Mouse (Mus musculus) embryonic facial prominence, embryonic 12.5 days (tissue): ENCODE results near the gene Cldn14. TPM values are rescaled to one million over a fixed set of nuclear protein-coding genes. Genes with fewer than 3 reads are reported as not detected.
"Not testable (repeated sequence)": the region's sequence is repeated elsewhere in the genome, so short reads cannot be mapped to it uniquely, and the experiment has no call there.

Source experiments
- ATAC-seq: fragments of 200-750 bp; cut with Nextera tagmentation; 2 replicates; pipeline ENCODE4 v1.8.0; 2017; ENCODE audit not compliant: insufficient number of reproducible peaks, insufficient read depth, low FRiP score, low TSS enrichment
- H3K27ac ChIP-seq: fragments of 300-500 bp; sonication (generic); 2 replicates; pipeline ENCODE4 v1.5.1; 2016; ENCODE audit warnings: mild to moderate bottlenecking
- H3K27me3 ChIP-seq: fragments of 300-500 bp; sonication (generic); 2 replicates; pipeline ENCODE4 v1.6.1; 2016; ENCODE audit warnings: mild to moderate bottlenecking, moderate library complexity
- H3K36me3 ChIP-seq: fragments of 300-500 bp; sonication (generic); 2 replicates; pipeline ENCODE4 v1.6.1; 2016; ENCODE audit warnings: mild to moderate bottlenecking
- H3K4me1 ChIP-seq: fragments of 300-500 bp; sonication (generic); 2 replicates; pipeline ENCODE4 v1.6.1; 2016
- H3K4me2 ChIP-seq: fragments of 300-500 bp; sonication (generic); replicated peaks from 2 replicates; pipeline ENCODE4 v1.6.1; 2016; ENCODE audit warnings: mild to moderate bottlenecking, moderate library complexity
- H3K4me3 ChIP-seq: fragments of 300-500 bp; sonication (generic); 2 replicates; pipeline ENCODE4 v1.5.1; 2016; ENCODE audit warnings: mild to moderate bottlenecking
- H3K9ac ChIP-seq: fragments of 300-500 bp; sonication (generic); 2 replicates; pipeline ENCODE4 v1.6.1; 2016; ENCODE audit warnings: mild to moderate bottlenecking, moderate library complexity
- H3K9me3 ChIP-seq: fragments of 300-500 bp; sonication (generic); 2 replicates; pipeline ENCODE4 v1.6.1; 2016; ENCODE audit warnings: mild to moderate bottlenecking, moderate library complexity
- WGBS: fragments of 180-500 bp; shearing (Covaris S2); methylation state at CpG from one replicate; pipeline ENCODE4 v1.1.7; 2016; 5-methylcytosine and 5-hydroxymethylcytosine counted together
- polyA plus RNA-seq: library from polyadenylated mRNA; unstranded; fragments of >200 nt; fragmentation: Nextera tagmentation; extraction: Ambion mirVana; gene quantifications from 2 replicates; pipeline ENCODE4 v1.2.1, GENCODE M21; 2016

Gene Cldn14
- polyA plus RNA-seq, 1 experiment from 2014 or later, result 0.15 TPM

- Histone ChIP-seq H3K36me3 (no peaks in the 10 kb centered on the region), H3K4me3 (no peak overlapping the region), H3K27me3 (peaks cover 3% of the 10 kb centered on the region; the same call in 1 of the 2 replicates), H3K4me2 (no peak overlapping the region), H3K27ac (no peak overlapping the region), H3K4me1 (peaks cover 4% of the 10 kb centered on the region; the same call in 1 of the 2 replicates), H3K9ac (no peak overlapping the region), H3K9me3 (no peaks in the 10 kb centered on the region)
- ATAC-seq, result no peak
- 91% methylated on average over 5 of the region's 5 CpGs for WGBS
These were observed 23.6 kb upstream of the Cldn14 start for GRCm38 (mm10) chr16:94032270-94032669.

DNA sequence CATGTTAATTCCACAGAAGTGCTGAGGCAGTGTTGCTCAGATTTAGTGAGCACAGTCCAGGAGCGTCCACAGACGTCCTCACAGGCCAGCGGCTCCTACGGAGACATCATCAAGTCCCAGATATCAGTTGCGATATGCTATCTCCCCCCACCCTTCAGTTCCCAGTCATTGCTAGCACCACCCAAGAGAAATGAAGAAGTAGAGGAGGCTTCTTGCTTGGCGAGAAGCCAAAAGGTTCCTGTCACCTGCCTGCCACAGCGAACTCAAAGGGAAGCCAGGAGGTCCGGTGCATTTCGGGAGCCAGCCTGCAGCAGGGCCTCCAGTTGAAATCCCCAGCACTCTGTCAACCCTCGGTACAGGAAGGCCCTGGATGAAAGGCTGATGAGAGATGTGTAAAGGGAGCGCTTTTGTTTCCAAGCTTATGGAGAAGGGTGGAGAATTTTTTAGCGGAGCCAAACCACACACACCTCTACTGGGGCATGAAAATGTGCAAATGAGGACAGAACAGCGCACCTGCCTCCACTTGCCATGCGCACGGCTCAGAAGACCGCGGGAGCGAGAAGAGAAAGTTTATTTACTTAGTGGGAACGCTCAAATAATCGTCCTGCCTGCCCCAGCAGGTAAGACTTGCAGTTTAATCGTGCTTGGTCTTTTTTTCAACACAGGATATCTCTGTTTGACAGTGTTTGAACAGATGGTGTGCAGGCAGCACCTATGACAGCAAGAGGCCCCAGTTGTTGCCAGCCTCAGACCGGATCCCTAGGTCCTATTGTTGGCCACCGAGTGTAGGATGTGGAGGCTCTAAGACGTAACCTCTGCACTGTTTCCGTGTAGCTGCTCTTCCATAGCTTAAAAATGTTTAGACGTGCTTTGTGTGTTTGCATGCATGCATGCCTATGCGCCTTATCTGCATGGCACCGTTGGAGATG, 15.0 kb upstream of the Cldn14 start:
- Histone ChIP-seq H3K9me3 (no peaks in the 10 kb centered on the region; the same call in none of the 2 replicates), H3K9ac (no peak overlapping the region), H3K4me2 (no peak overlapping the region), H3K27ac (no peak overlapping the region), H3K4me1 (0 out of 2 replicates have a peak, but pooled peaks cover 7% of the 10 kb centered on the region), H3K36me3 (no peaks in the 10 kb centered on the region), H3K4me3 (no peak overlapping the region), H3K27me3 (0 out of 2 replicates have a peak, but pooled peaks cover 3% of the 10 kb centered on the region)
- WGBS, result 73% methylated on average over 28 of the region's 28 CpGs
- ATAC-seq, result peak; percentile 49; the same call in 1 of the 2 replicates

DNA sequence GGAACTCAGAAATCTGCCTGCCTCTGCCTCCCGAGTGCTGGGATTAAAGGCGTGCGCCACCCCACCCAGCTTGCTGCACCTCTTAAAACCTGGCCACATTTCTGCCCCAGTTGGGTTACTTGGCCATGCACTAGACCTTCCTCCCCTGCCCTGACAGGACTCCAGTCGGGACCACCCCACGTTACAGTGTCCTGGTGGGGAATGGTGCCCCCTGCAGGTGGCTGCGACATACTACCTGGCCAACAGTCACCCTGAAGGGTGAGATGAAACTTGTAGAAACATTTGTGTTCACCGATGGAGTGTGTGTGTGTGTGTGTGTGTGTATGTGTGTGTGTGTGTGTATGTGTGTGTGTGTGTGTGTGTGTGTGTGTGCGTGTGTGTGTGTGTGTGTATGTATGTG, 11.1 kb upstream of the Cldn14 start:
- H3K9me3 ChIP-seq, H3K9ac ChIP-seq, H3K36me3 ChIP-seq, H3K4me1 ChIP-seq, ATAC-seq, H3K4me3 ChIP-seq, H3K4me2 ChIP-seq, H3K27me3 ChIP-seq, H3K27ac ChIP-seq: not testable (repeated sequence)
- WGBS, result 69% methylated on average over 8 of the region's 8 CpGs

DNA sequence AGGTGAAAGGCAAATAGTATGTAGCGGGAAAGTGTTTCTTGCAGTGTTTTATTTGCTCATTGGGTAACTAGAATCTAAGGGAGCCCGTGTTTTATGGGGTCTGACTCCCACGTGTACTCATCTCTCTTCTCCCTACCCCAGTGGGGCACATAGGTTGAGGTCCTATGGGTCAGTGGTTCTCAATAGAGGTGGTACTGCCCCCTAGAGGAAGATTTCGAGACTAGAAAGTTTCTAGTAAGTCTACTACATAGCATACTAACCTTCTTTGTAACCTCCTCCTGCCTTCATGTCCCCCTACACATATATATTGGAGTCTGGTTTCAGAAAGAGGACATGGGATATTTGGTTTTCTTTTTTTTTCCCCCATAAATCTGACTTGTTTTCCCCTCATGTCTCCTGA, 9.3 kb upstream of the Cldn14 start:
- Histone ChIP-seq H3K9me3 (no peaks in the 10 kb centered on the region), H3K27ac (no peak overlapping the region), H3K4me3 (no peak overlapping the region), H3K36me3 (no peaks in the 10 kb centered on the region), H3K4me2 (no peak overlapping the region), H3K4me1 (no peaks in the 10 kb centered on the region), H3K27me3 (no peaks in the 10 kb centered on the region), H3K9ac (no peak overlapping the region)
- 78% methylated on average over 4 of the region's 4 CpGs for WGBS
- ATAC-seq, result no peak

GRCm38 (mm10) chr16:94014489-94015096, 6.0 kb upstream of the Cldn14 start:
- Histone ChIP-seq H3K27me3 (no peaks in the 10 kb centered on the region), H3K9me3 (no peaks in the 10 kb centered on the region), H3K9ac (no peak overlapping the region), H3K36me3 (no peaks in the 10 kb centered on the region), H3K27ac (no peak overlapping the region), H3K4me2 (no peak overlapping the region), H3K4me3 (no peak overlapping the region), H3K4me1 (peaks cover 12% of the 10 kb centered on the region)
- 79% methylated on average over 5 of the region's 5 CpGs for WGBS
- ATAC-seq, result no peak

DNA sequence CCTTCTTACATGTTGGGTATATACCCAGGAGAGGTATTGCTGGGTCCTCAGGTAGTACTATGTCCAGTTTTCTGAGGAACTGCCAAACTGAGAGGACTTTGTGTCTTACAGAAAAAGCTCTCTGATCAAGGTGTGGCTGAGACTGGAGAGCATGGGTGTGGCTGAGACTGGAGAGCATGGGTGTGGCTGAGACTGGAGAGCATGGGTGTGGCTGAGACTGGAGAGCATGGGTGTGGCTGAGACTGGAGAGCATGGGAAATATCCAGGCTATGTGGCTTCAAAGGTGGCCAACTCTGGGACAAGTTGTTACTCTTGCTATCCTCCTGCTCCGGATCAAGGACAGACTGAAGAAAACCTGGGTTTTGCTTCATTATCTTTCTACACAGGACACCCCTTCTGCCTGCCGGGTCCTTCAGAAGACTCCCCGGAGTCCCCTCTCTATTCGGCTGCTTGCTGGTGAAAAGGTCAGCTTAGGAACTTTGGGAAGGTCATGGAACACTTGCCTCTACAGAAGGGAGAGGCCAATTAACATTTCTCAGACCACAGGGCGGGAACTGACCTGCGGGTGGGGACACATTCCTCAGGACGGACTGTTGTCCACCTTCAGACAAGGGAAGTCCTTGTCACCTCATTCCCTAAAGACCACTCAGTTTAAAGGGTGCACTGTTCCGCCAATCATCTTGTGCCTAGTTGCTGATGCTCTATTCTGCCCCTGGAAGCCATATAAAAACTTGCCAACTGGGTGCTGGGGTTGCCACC, 4.9 kb upstream of the Cldn14 start:
- ATAC-seq, H3K4me2 ChIP-seq, H3K9ac ChIP-seq, H3K27me3 ChIP-seq, H3K36me3 ChIP-seq, H3K4me3 ChIP-seq, H3K9me3 ChIP-seq, H3K27ac ChIP-seq: not testable (repeated sequence)
- H3K4me1 ChIP-seq, result peaks cover 12% of the 10 kb centered on the region
- WGBS, result 68% methylated on average over 8 of the region's 8 CpGs

- H3K4me1 ChIP-seq, result peaks cover 12% of the 10 kb centered on the region
- no peak overlapping the region for H3K4me3 ChIP-seq
- H3K36me3 ChIP-seq, result no peaks in the 10 kb centered on the region
- no peak overlapping the region for H3K9ac ChIP-seq
- ATAC-seq, result no peak
- no peaks in the 10 kb centered on the region for H3K27me3 ChIP-seq
- no peaks in the 10 kb centered on the region for H3K9me3 ChIP-seq
- H3K4me2 ChIP-seq, result no peak overlapping the region
- 19% methylated on average over 5 of the region's 5 CpGs for WGBS
- H3K27ac ChIP-seq, result no peak overlapping the region
These were observed 2.6 kb upstream of the Cldn14 start for GRCm38 (mm10) chr16:94011224-94011623.

- Histone ChIP-seq H3K9me3 (no peaks in the 10 kb centered on the region), H3K27ac (no peak overlapping the region), H3K4me3 (no peak overlapping the region), H3K4me1 (peaks cover 12% of the 10 kb centered on the region), H3K36me3 (no peaks in the 10 kb centered on the region), H3K4me2 (no peak overlapping the region), H3K27me3 (no peaks in the 10 kb centered on the region), H3K9ac (no peak overlapping the region)
- ATAC-seq, result no peak
- WGBS, result 76% methylated on average over 3 of the region's 3 CpGs
These were observed 2.0 kb upstream of the Cldn14 start for GRCm38 (mm10) chr16:94010633-94011032.

GRCm38 (mm10) chr16:94010156-94010555, 1.5 kb upstream of the Cldn14 start:
- Histone ChIP-seq H3K9ac (no peak overlapping the region), H3K27me3 (no peaks in the 10 kb centered on the region), H3K27ac (no peak overlapping the region), H3K4me2 (no peak overlapping the region), H3K36me3 (no peaks in the 10 kb centered on the region), H3K9me3 (no peaks in the 10 kb centered on the region), H3K4me1 (peaks cover 12% of the 10 kb centered on the region), H3K4me3 (no peak overlapping the region)
- 77% methylated on average over 5 of the region's 5 CpGs for WGBS
- no peak for ATAC-seq

- WGBS, result 34% methylated on average over 5 of the region's 5 CpGs
- no peak overlapping the region for H3K27ac ChIP-seq
- ATAC-seq, result no peak
- no peaks in the 10 kb centered on the region for H3K36me3 ChIP-seq
- H3K9ac ChIP-seq, result no peak overlapping the region
- H3K4me2 ChIP-seq, result no peak overlapping the region
- no peak overlapping the region for H3K4me3 ChIP-seq
- H3K4me1 ChIP-seq, result peaks cover 12% of the 10 kb centered on the region
- no peaks in the 10 kb centered on the region for H3K27me3 ChIP-seq
- H3K9me3 ChIP-seq, result no peaks in the 10 kb centered on the region
These were observed 719 bp upstream of the Cldn14 start for GRCm38 (mm10) chr16:94009356-94009755.

DNA sequence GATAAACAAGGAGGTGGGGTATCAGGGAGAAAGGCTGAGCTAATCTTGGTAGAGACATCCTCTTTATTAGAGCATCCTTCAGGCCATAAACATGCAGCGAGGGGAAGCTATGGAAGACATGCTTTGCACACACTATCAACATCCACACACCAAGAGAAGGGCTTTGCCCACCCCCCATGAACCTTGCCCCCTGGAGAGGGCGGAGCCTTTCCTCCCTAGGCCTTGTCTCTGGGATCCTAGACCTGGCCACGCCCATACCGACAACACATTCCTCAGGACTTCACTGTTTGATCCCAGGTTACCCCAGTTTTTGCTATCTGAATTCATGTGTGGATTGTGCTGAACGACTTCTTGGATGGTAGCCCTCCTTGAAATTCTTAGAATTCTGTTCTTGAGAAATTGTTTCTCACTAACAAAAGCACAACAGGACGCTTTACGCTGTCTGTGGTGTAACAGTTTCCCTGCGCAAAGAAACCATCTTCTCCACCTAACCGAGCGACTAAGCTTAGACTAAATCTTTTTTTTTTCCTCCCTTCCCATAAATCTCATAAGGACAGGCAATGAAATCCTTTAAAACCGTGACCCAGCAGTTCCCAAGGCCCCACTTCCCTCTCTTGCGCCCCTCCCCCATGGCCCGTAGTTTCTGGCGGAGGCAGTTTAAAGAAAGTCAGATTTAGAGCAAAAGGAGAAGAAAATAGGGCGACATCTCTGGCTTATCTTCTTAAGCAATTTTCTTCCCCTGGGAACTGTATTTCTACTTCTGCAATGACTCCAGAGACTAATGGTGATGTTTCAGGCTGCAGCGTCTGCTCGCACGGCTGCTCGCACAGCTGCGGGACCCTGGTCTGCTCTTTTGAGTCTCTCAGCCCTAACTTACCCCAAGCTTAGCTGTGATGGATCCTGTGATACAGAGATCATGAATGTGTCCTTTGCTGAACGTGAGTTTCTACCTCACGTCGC, 1.7 kb downstream of the Cldn14 start:
- H3K4me3 ChIP-seq, result no peak overlapping the region
- no peak for ATAC-seq
- H3K9me3 ChIP-seq, result no peaks in the 10 kb centered on the region
- 60% methylated on average over 23 of the region's 23 CpGs for WGBS
- no peak overlapping the region for H3K9ac ChIP-seq
- no peak overlapping the region for H3K4me2 ChIP-seq
- H3K4me1 ChIP-seq, result peaks cover 12% of the 10 kb centered on the region
- no peaks in the 10 kb centered on the region for H3K27me3 ChIP-seq
- H3K27ac ChIP-seq, result no peak overlapping the region
- H3K36me3 ChIP-seq, result no peaks in the 10 kb centered on the region
